Mouse (Mus musculus): Measurements from ENCODE around the gene Agap2.

Gene Agap2

GRCm38 (mm10) chr10:127100414-127100813, 25.3 kb downstream of the Agap2 start:
- DNase-seq (ENCODE audit: low read depth, low spot score), result no peak

- no peak for DNase-seq (ENCODE audit: low read depth, low spot score)
Observed at GRCm38 (mm10) chr10:127101151-127101550, 26.1 kb downstream of the Agap2 start.

- DNase-seq (ENCODE audit: low read depth, low spot score), result no peak
Observed at GRCm38 (mm10) chr10:127103631-127104030, 28.5 kb downstream of the Agap2 start.

GRCm38 (mm10) chr10:127107563-127108261, 32.6 kb downstream of the Agap2 start:
- peak; percentile 73 for DNase-seq (ENCODE audit: low read depth, low spot score)

- DNase-seq (ENCODE audit: low read depth, low spot score), result no peak
Observed at GRCm38 (mm10) chr10:127108262-127108583, 33.1 kb downstream of the Agap2 start.

- DNase-seq (ENCODE audit: low read depth, low spot score), result no peak
Observed at GRCm38 (mm10) chr10:127111001-127111887, 36.2 kb downstream of the Agap2 start.

GRCm38 (mm10) chr10:127114408-127114807, 39.3 kb downstream of the Agap2 start:
- no peak for DNase-seq (ENCODE audit: low read depth, low spot score)

- DNase-seq (ENCODE audit: low read depth, low spot score), result peak; percentile 63
Observed at GRCm38 (mm10) chr10:127115068-127115467, 40.0 kb downstream of the Agap2 start.

GRCm38 (mm10) chr10:127118470-127118869, 43.4 kb downstream of the Agap2 start:
- no peak for DNase-seq (ENCODE audit: low read depth, low spot score)

- no peak for DNase-seq (ENCODE audit: low read depth, low spot score)
Observed at GRCm38 (mm10) chr10:127119229-127119628, 44.1 kb downstream of the Agap2 start.

- no peak for DNase-seq (ENCODE audit: low read depth, low spot score)
Observed at GRCm38 (mm10) chr10:127120301-127121065, 45.4 kb downstream of the Agap2 start.

- DNase-seq (ENCODE audit: low read depth, low spot score), result peak; percentile 97
Observed at GRCm38 (mm10) chr10:127121066-127121477, 46.0 kb downstream of the Agap2 start, which contains the start of gene Os9. TSS of gene Os9 (minus strand) at chr10:127121131.

- DNase-seq (ENCODE audit: low read depth, low spot score), result no peak
Observed at GRCm38 (mm10) chr10:127122018-127122417, 46.9 kb downstream of the Agap2 start.

- DNase-seq (ENCODE audit: low read depth, low spot score), result no peak
Observed at GRCm38 (mm10) chr10:127122784-127123435, 47.8 kb downstream of the Agap2 start.

- DNase-seq (ENCODE audit: low read depth, low spot score), result peak; percentile 85
Observed at GRCm38 (mm10) chr10:127123436-127123805, 48.3 kb downstream of the Agap2 start.

GRCm38 (mm10) chr10:127125210-127126001, 50.3 kb downstream of the Agap2 start:
- DNase-seq (ENCODE audit: low read depth, low spot score), result peak; percentile 89

GRCm38 (mm10) chr10:127126579-127126978, 51.5 kb downstream of the Agap2 start:
- no peak for DNase-seq (ENCODE audit: low read depth, low spot score)

GRCm38 (mm10) chr10:127127711-127128279, 52.7 kb downstream of the Agap2 start:
- DNase-seq (ENCODE audit: low read depth, low spot score), result no peak

- DNase-seq (ENCODE audit: low read depth, low spot score), result no peak
Observed at GRCm38 (mm10) chr10:127129431-127129830, 54.3 kb downstream of the Agap2 start.

GRCm38 (mm10) chr10:127132469-127132868, 57.4 kb downstream of the Agap2 start:
- no peak for DNase-seq (ENCODE audit: low read depth, low spot score)
